Mouse (Mus musculus) Patski (cell line): ENCODE measurements around the gene Zmiz2. TPM values are rescaled to one million over a fixed set of nuclear protein-coding genes. Genes with fewer than 3 reads are reported as not detected.
A peak's percentile ranks its signal among the peaks of the same experiment; 100 is the strongest.
"Not testable (repeated sequence)": the region's sequence is repeated elsewhere in the genome, so short reads cannot be mapped to it uniquely, and the experiment has no call there.

ENCODE experiments used
- ATAC-seq: fragments of 100-300 bp; one replicate; pipeline ENCODE4 v1.8.0; 2021
- CTCF ChIA-PET: fragments of 350-600 bp; sonication (Branson Sonifier 250); formaldehyde crosslinking; loops from one replicate; lab custom pipeline; 2022; ENCODE audit warnings: inconsistent platforms; lab: Charles Lee
- POLR2A ChIA-PET: fragments of 350-600 bp; sonication (Branson Sonifier 250); formaldehyde crosslinking; loops from one replicate; lab custom pipeline; 2022; ENCODE audit warnings: antibody characterized with exemption, inconsistent platforms; lab: Charles Lee
- DNase-seq: peaks from one replicate; pipeline ENCODE4 v3.0.0-alpha.2; 2011; ENCODE audit warnings: low read depth, low spot score
- H3K27me3 ChIP-seq: fragments of 371-371 bp; one replicate; pipeline ENCODE4 v1.5.1; 2021
- CTCF ChIP-seq: fragments of 100-300 bp; IDR thresholded peaks from one replicate; pipeline ENCODE4 v1.5.1; 2021
- in situ Hi-C: fragments of 300-500 bp; cut with MboI; formaldehyde crosslinking; loops from 3 replicates; pipeline ENCODE4 v1.11.1; 2018; ENCODE audit warnings: low pct_unique_long_range_greater_than_20kb, mixed read lengths
- polyA plus RNA-seq: library from polyadenylated mRNA; unstranded; gene quantifications from one replicate; pipeline ENCODE4 v1.2.3, GENCODE M21; 2021

The Zmiz2 gene
- polyA plus RNA-seq = 46.9 TPM

DNA sequence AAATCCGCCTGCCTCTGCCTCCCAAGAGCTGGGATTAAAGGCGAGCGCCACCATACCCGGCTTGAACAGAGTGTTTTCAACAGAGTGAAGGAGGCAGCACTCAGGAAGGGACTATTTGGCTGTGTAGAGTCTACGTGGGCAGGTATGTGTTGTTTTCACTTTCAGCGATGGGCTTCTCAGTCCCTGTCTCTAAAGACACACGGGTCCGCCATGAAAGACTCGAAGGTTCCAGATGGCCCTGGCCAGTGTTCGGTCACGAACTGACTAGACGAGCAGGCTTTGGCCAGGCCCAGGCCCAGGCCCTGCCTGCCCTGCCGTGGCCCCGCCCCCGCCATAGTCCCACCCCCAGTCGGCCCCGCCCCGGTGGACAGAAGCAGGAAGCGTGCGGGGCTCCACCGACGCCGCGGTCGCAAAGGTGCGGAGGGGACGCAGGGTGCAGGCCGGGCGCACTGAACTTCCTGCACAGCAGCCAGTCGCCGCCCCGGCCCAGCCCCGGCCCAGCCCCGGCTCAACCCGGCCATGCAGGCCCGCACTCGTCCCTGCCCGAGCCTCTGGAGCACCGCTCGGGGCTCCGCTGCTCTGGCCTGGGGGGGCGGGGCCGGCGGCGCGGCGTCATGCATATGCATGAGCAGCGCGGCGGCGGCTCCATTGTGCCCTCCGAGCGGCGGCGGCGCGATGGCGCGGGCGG, at the start of gene Zmiz2:
Gene Zmiz2 (plus strand): TSS at position 349 of the 688 bp plus-strand sequence.
- CTCF ChIA-PET = no interaction called here
- ATAC-seq = peak; percentile 96
- DNase-seq = peak; percentile 50
- POLR2A ChIA-PET = interaction anchor here (0.8 kb wide), 1 partner anchor 10 kb away, joined by 10 read pairs; no protein-coding TSS in a partner anchor
- in situ Hi-C loops = no loop called here
- no peaks in the 10 kb centered on the region for H3K27me3 ChIP-seq
- no peak for TF ChIP-seq CTCF

DNA sequence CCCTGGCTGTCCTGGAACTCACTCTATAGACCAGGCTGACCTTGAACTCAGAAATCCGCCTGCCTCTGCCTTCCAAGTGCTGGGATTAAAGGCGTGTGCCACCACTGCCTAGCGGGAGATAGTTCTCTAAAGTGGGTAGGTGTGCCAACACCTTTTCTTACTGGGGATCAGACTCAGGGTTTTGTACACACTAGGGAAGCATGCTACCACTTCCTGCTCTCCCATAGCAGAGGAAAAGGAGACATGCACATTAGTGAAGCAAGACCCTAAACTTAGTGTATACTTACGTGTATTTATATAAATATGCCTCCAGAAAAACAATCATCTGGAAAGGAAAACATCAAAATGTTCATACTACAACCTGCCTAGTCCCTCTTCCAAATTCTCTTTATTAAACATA, 42.9 kb upstream of the Zmiz2 start:
- ChIA-PET CTCF (no interaction called here), POLR2A (no interaction called here)
- no peaks in the 10 kb centered on the region for H3K27me3 ChIP-seq
- in situ Hi-C loops = no loop called here
- ATAC-seq (no peak), DNase-seq (no peak)
- no peak for TF ChIP-seq CTCF

DNA sequence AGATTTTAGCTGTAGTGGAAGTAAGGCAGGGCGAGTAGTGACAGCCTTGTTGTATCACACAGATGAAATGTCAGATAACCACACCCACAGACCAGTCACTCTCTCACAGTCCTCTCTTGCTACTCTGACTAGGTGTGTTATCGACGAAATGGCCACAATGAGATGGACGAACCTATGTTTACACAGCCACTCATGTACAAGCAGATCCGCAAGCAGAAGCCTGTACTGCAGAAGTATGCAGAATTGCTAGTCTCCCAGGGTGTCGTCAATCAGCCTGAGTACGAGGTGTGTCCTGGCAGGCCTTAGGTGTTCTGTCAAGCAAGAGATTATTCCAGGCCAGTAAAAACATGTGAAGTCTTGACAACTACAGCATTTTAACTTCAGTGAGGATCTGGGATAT, 41.9 kb upstream of the Zmiz2 start:
- in situ Hi-C loops = no loop called here
- no peak for ATAC-seq
- ChIA-PET CTCF (no interaction called here), POLR2A (no interaction called here)
- TF ChIP-seq CTCF = no peak
- DNase-seq = no peak
- H3K27me3 ChIP-seq = no peaks in the 10 kb centered on the region

DNA sequence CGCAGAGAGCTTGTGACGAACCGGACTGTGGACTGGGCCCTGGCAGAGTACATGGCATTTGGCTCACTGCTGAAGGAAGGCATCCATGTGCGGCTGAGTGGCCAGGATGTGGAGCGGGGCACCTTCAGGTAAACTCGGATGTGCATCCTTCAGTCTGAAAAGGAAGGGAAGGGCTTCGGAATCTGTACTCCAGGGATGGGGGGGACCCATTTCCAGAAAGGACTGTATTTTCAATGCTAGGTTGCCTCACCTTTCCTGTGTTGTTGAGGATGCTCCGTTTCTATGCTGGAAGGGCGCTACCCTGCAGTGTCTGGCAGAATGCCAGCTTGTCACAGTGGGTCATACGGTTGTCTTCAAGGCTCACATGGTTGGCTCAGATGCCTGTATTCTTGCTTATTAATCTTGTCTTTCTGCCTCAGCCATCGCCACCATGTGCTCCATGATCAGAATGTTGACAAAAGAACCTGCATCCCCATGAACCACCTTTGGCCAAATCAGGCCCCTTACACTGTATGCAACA, 40.1 kb upstream of the Zmiz2 start:
- ATAC-seq (no peak), DNase-seq (no peak)
- in situ Hi-C loops = no loop called here
- no peak for TF ChIP-seq CTCF
- CTCF ChIA-PET = interaction anchor here (0.9 to 1.5 kb wide), 2 partner anchors 13 to 23 kb away, joined by 3 read pairs; no protein-coding TSS in a partner anchor
- POLR2A ChIA-PET = no interaction called here
- H3K27me3 ChIP-seq = no peaks in the 10 kb centered on the region

DNA sequence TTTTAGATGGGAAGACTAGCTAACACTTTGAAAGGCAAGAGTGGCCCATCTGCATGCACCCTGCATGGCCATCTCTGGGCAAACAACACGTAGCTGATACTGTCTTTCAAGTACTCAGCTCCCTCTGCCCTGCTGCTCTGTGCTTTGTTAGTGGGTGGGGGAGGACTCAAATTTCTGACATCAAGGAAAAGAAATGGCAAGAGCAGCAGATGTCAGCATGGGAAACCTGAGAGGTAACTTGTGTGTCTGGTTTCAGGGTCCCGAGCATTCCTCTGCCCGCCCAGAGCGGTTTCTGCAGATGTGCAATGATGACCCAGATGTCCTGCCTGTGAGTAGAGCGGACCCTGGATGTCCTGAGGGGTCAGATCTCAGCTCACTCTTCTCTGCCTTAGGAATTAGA, 39.3 kb upstream of the Zmiz2 start:
- POLR2A ChIA-PET = no interaction called here

DNA sequence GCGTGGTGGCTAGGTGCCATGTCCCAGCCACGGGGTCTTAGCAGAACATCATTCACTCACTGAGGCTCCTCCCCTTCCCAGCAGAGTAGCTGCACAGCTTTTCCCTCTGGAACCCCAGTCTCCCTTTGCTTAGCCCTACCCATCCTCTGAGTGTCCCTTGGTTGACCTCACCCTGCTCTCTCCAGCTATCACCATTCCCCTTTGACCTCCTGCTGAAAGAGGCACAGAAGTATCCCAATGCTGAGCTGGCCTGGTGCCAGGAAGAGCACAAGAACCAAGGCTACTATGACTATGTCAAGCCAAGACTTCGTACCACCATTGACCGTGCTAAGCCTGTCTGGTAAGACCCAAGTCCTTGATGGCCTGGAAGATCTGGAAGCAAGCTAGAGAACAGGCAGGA, 33.8 kb upstream of the Zmiz2 start:
- in situ Hi-C loops = no loop called here
- POLR2A ChIA-PET = interaction anchor here (0.9 to 1.1 kb wide), 2 partner anchors 10 to 18 kb away, joined by 3 read pairs; no protein-coding TSS in a partner anchor
- ATAC-seq = no peak
- DNase-seq = no peak
- CTCF ChIA-PET = interaction anchor here (1.2 to 5.5 kb wide), 2 partner anchors 11 to 19 kb away, joined by 3 to 18 read pairs; no protein-coding TSS in a partner anchor
- no peak for TF ChIP-seq CTCF
- no peaks in the 10 kb centered on the region for H3K27me3 ChIP-seq

More for the DNA sequence above, 39.3 kb upstream of the Zmiz2 start:
- H3K27me3 ChIP-seq = no peaks in the 10 kb centered on the region
- ATAC-seq (no peak), DNase-seq (no peak)
- in situ Hi-C loops = no loop called here
- no peak for TF ChIP-seq CTCF
- CTCF ChIA-PET = interaction anchor here (0.9 to 1.5 kb wide), 2 partner anchors 13 to 24 kb away, joined by 3 read pairs; no protein-coding TSS in a partner anchor

DNA sequence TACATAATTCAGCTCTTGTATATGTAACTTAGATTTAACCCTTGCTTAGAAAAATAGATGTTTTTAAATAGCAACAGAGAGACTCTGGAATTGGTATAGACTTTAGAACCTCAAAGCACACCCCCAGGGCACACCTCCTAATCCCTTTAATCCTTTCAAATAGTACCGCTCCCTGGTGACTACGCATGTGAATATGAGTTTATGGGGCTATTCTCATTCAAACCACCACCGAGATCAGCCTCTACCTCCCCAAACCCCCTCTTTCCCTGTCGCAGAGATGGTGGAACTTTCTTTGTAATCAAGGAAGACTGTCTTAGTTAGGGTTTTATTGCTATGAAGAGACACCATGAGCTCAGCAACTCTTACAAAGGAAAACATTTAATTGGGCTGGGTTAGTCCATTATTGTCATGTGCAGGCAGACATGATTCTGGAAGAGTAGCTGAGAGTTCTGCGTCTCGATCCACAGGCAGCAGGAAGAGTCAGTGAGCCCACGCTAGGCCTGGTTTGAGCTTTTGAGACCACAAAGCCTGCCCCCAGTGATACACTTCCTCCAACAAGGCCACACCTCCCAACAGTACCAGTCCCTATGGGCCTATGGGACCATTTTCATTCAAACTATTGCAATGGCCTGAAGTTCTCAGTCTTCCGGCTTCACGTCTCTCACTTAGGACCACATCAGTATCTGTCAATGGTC, 24.1 kb upstream of the Zmiz2 start:
- H3K27me3 ChIP-seq = no peaks in the 10 kb centered on the region
- no peak for DNase-seq
- in situ Hi-C loops = no loop called here
- no peak for ATAC-seq
- no peak for TF ChIP-seq CTCF
- ChIA-PET POLR2A (interaction anchor here (1.3 kb wide), 1 partner anchor 10 kb away, joined by 3 read pairs; no protein-coding TSS in a partner anchor), CTCF (interaction anchor here (3.6 kb wide), 1 partner anchor 10 kb away, joined by 18 read pairs; no protein-coding TSS in a partner anchor)

DNA sequence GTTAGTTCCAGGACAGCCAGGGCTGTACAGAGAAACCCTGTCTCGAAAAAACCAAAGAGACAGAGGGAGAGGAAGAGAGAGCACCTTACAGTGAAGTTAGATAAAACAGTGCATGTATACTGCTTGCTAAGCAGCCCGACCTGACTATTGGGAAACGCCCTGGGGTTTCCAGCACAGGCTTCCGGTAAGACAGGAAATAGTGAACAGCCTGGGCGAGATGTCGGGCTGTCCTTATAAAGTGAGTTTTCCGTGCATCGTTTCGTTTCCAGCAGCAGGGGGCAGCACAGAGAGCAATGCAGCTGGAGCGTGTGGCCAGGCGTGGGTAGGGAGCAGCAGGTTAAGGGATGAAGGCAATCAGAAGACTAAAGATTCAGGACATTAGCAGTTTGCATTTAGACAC, 23.0 kb upstream of the Zmiz2 start:
- ChIA-PET POLR2A (no interaction called here), CTCF (interaction anchor here (0.7 to 3.6 kb wide), 2 partner anchors 11 to 46 kb away, joined by 6 to 18 read pairs; no protein-coding TSS in a partner anchor)
- H3K27me3 ChIP-seq = no peaks in the 10 kb centered on the region
- peak; percentile 80 for TF ChIP-seq CTCF
- DNase-seq (no peak), ATAC-seq (no peak)
- in situ Hi-C loops = no loop called here

DNA sequence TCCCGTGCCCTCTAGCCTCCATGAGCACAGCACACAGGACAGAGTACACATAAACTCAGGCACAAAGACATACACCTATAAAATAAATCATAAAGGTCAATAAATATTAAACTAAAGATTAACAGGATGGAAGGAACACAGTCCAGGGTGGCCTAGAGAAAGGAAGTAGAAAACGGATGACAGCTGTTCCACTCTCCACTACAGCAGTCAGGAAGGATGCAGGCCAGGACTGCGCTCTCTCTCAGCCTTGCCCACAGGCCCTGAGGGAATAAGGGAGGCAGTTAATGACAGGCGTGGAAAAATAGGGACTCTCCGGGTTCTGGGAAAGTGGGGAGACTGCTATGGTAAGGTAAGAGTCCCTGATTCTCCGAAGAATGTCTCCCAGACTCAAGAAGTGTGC, 22.4 kb upstream of the Zmiz2 start:
- DNase-seq = no peak
- in situ Hi-C loops = no loop called here
- no peak for TF ChIP-seq CTCF
- H3K27me3 ChIP-seq = no peaks in the 10 kb centered on the region
- CTCF ChIA-PET = interaction anchor here (0.7 to 3.6 kb wide), 2 partner anchors 11 to 45 kb away, joined by 6 to 18 read pairs; no protein-coding TSS in a partner anchor
- ATAC-seq = no peak
- POLR2A ChIA-PET = no interaction called here

DNA sequence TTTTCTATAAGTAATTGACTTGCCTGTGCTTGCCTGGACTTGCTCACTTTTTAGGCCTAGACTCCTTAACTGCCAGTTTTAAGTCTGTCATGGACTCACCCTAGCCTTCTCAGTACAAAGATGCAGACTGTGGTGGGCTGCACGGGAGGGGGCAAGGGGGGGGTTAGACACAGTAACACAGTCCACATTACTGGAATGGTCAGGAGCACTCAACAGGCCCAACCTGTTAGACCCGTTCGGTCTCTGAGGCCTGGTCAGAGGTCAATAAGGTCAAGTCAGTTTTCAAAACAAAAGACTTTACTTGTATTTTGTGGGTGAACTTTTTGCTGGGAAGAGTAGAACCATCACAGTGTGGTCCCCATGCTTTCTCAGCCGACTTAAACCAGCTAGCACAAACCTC, 21.7 kb upstream of the Zmiz2 start:
- ChIA-PET POLR2A (no interaction called here), CTCF (interaction anchor here (3.6 kb wide), 1 partner anchor 12 kb away, joined by 18 read pairs; no protein-coding TSS in a partner anchor)
- no peaks in the 10 kb centered on the region for H3K27me3 ChIP-seq
- ATAC-seq (no peak), DNase-seq (no peak)
- in situ Hi-C loops = no loop called here
- no peak for TF ChIP-seq CTCF

DNA sequence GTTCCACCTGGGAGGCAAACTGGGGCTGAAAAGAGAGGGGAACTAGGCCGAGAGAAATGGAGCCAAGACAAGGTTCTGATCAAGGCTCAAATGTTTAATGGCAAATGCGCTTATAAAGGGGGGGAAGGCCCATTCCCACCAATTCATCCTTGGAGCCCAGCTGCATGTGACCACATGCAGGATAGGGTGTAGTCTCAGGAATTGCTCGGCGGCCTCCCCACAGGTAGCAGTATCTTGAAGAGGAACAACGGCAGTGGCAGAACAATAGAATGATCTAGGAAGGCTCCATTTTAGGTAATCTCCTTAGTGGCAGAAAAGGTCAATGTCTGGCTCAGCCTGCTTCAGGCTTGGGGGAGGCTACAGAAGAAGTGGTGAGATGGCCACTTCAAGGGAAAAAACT, 20.9 kb upstream of the Zmiz2 start:
- POLR2A ChIA-PET, in situ Hi-C loops, H3K27me3 ChIP-seq, DNase-seq, ATAC-seq: not testable (repeated sequence)
- CTCF ChIA-PET = interaction anchor here (3.6 kb wide), 1 partner anchor 13 kb away, joined by 18 read pairs; no protein-coding TSS in a partner anchor
